Mouse (Mus musculus) liver, adult 2 months (tissue): ENCODE results near the gene Gm10837. TPM values are rescaled to one million over a fixed set of nuclear protein-coding genes. Genes with fewer than 3 reads are reported as not detected.
"Not testable (repeated sequence)": the region's sequence is repeated elsewhere in the genome, so short reads cannot be mapped to it uniquely, and the experiment has no call there.

Experiments used
- DNase-seq: peaks from one replicate; pipeline ENCODE4 v3.0.0-alpha.2; 2011; ENCODE audit warnings: low read depth, low spot score; ENCODE audit errors: extremely low read depth
- H3K27ac ChIP-seq: fragments of 200-500 bp; replicated peaks from 2 replicates; pipeline ENCODE4 v1.5.1; 2012; ENCODE audit warnings: low read depth, mild to moderate bottlenecking, control low read depth, inconsistent platforms, low read length; ENCODE audit not compliant: insufficient read depth
- H3K27me3 ChIP-seq: fragments of 200-500 bp; 2 replicates; pipeline ENCODE4 v1.6.1; 2012; ENCODE audit warnings: mild to moderate bottlenecking, moderate library complexity, low read length, inconsistent platforms; ENCODE audit not compliant: control insufficient read depth, insufficient read depth
- H3K36me3 ChIP-seq: fragments of 200-500 bp; 2 replicates; pipeline ENCODE4 v1.6.1; 2012; ENCODE audit warnings: low read length, inconsistent platforms; ENCODE audit not compliant: control insufficient read depth, insufficient read depth
- H3K4me1 ChIP-seq: fragments of 200-500 bp; 2 replicates; pipeline ENCODE4 v1.6.1; 2011; ENCODE audit warnings: low read length; ENCODE audit not compliant: control insufficient read depth, insufficient read depth
- H3K4me3 ChIP-seq: fragments of 200-500 bp; 2 replicates; pipeline ENCODE4 v1.5.1; 2011; ENCODE audit warnings: low read depth, mild to moderate bottlenecking, control low read depth, low read length, moderate library complexity; ENCODE audit not compliant: insufficient read depth
- H3K79me2 ChIP-seq: fragments of 200-500 bp; 2 replicates; pipeline ENCODE4 v1.6.1; 2012; ENCODE audit warnings: inconsistent platforms, mild to moderate bottlenecking, low read length, moderate library complexity; ENCODE audit not compliant: control insufficient read depth, insufficient read depth
- H3K9ac ChIP-seq: fragments of 200-500 bp; 2 replicates; pipeline ENCODE4 v1.6.1; 2012; ENCODE audit warnings: low read depth, mild to moderate bottlenecking, control low read depth, inconsistent platforms, low read length
- CTCF ChIP-seq: fragments of 200-500 bp; IDR thresholded peaks from 2 replicates; pipeline ENCODE4 v1.5.1; 2011; ENCODE audit warnings: low read depth, low read length, control low read depth
- POLR2A ChIP-seq: fragments of 200-500 bp; IDR thresholded peaks from 2 replicates; pipeline ENCODE4 v1.6.1; 2011; ENCODE audit warnings: low read length, control low read depth; ENCODE audit not compliant: insufficient read depth; ENCODE audit errors: extremely low read depth
- WGBS: fragments of 180-500 bp; shearing (Covaris S2); methylation state at CpG from one replicate; pipeline ENCODE4 v1.1.7; 2018; 5-methylcytosine and 5-hydroxymethylcytosine counted together
- polyA plus RNA-seq: library from polyadenylated mRNA; depleted of rRNA; stranded (reverse); fragments of >200 nt; gene quantifications from 2 replicates; pipeline ENCODE4 v1.2.3, GENCODE M21; 2012
- total RNA-seq: library from RNA; depleted of rRNA; stranded (reverse); fragments of >200 nt; gene quantifications from 2 replicates; pipeline ENCODE4 v1.2.3, GENCODE M21; 2014

Gene Gm10837
- total and polyA plus RNA-seq, 2 experiments, result not detected

- no peak overlapping the region for H3K9ac ChIP-seq
- no peaks in the 10 kb centered on the region for H3K79me2 ChIP-seq
- H3K27ac ChIP-seq, result no peak overlapping the region
- H3K4me3 ChIP-seq, result no peak overlapping the region
- no peaks in the 10 kb centered on the region for H3K36me3 ChIP-seq
- TF ChIP-seq POLR2A, result no peak
- no peak for TF ChIP-seq CTCF
- 64% methylated on average over 13 of the region's 13 CpGs for WGBS
- peaks cover 15% of the 10 kb centered on the region; the same call in 1 of the 2 replicates for H3K27me3 ChIP-seq
- no peak for DNase-seq
- no peaks in the 10 kb centered on the region; the same call in 1 of the 2 replicates for H3K4me1 ChIP-seq
These were observed 37.5 kb upstream of the Gm10837 start for GRCm38 (mm10) chr14:122452701-122453387.

- no peak for DNase-seq
- Histone ChIP-seq H3K79me2 (no peaks in the 10 kb centered on the region), H3K4me3 (no peak overlapping the region), H3K27ac (no peak overlapping the region), H3K27me3 (peaks cover 15% of the 10 kb centered on the region; the same call in 1 of the 2 replicates), H3K9ac (no peak overlapping the region), H3K4me1 (no peaks in the 10 kb centered on the region; the same call in 1 of the 2 replicates), H3K36me3 (no peaks in the 10 kb centered on the region)
- TF ChIP-seq CTCF (no peak), POLR2A (no peak)
- 11% methylated on average over 32 of the region's 32 CpGs for WGBS
These were observed 36.9 kb upstream of the Gm10837 start for GRCm38 (mm10) chr14:122453388-122453995.

GRCm38 (mm10) chr14:122453996-122454738 is 36.2 kb upstream of the Gm10837 start:
- TF ChIP-seq POLR2A (no peak), CTCF (no peak)
- no peak for DNase-seq
- Histone ChIP-seq H3K27me3 (peaks cover 15% of the 10 kb centered on the region; the same call in 1 of the 2 replicates), H3K36me3 (no peaks in the 10 kb centered on the region), H3K4me3 (no peak overlapping the region), H3K27ac (no peak overlapping the region), H3K4me1 (no peaks in the 10 kb centered on the region; the same call in 1 of the 2 replicates), H3K79me2 (no peaks in the 10 kb centered on the region), H3K9ac (no peak overlapping the region)
- WGBS, result 27% methylated on average over 12 of the region's 12 CpGs

- no peaks in the 10 kb centered on the region for H3K36me3 ChIP-seq
- no peak overlapping the region for H3K4me3 ChIP-seq
- no peaks in the 10 kb centered on the region; the same call in 1 of the 2 replicates for H3K4me1 ChIP-seq
- DNase-seq, result no peak
- no peak overlapping the region for H3K9ac ChIP-seq
- no peaks in the 10 kb centered on the region for H3K79me2 ChIP-seq
- no peak for TF ChIP-seq POLR2A
- TF ChIP-seq CTCF, result no peak
- H3K27ac ChIP-seq, result no peak overlapping the region
- WGBS, result 73% methylated on average over 10 of the region's 10 CpGs
- H3K27me3 ChIP-seq, result peaks cover 15% of the 10 kb centered on the region; the same call in 1 of the 2 replicates
These were observed 35.4 kb upstream of the Gm10837 start for GRCm38 (mm10) chr14:122454901-122455561.

- H3K27ac ChIP-seq, result no peak overlapping the region
- 85% methylated on average over 4 of the region's 4 CpGs for WGBS
- H3K9ac ChIP-seq, result no peak overlapping the region
- no peak for DNase-seq
- no peak overlapping the region for H3K4me3 ChIP-seq
- peaks cover 15% of the 10 kb centered on the region; the same call in 1 of the 2 replicates for H3K27me3 ChIP-seq
- H3K36me3 ChIP-seq, result no peaks in the 10 kb centered on the region
- H3K4me1 ChIP-seq, result no peaks in the 10 kb centered on the region; the same call in 1 of the 2 replicates
- no peak for TF ChIP-seq CTCF
- TF ChIP-seq POLR2A, result no peak
- no peaks in the 10 kb centered on the region for H3K79me2 ChIP-seq
These were observed 34.8 kb upstream of the Gm10837 start for GRCm38 (mm10) chr14:122455562-122455958.

- not testable (repeated sequence) for H3K4me1 ChIP-seq, H3K27ac ChIP-seq, H3K79me2 ChIP-seq, H3K4me3 ChIP-seq, H3K36me3 ChIP-seq, DNase-seq, H3K9ac ChIP-seq
- WGBS, result 76% methylated on average over 10 of the region's 12 CpGs
- H3K27me3 ChIP-seq, result peaks cover 11% of the 10 kb centered on the region
These were observed 31.1 kb upstream of the Gm10837 start for GRCm38 (mm10) chr14:122459332-122459731.
